Mouse (Mus musculus): ENCODE measurements at regions not wholly inside any gene's neighbourhood (a gene's known extent, or its start where the extent isn't known, plus 50 kb on each side); places are given as distances from the start of the nearest gene placed in this dataset.
"Not testable (repeated sequence)": the region's sequence is repeated elsewhere in the genome, so short reads cannot be mapped to it uniquely, and the experiment has no call there.

DNA sequence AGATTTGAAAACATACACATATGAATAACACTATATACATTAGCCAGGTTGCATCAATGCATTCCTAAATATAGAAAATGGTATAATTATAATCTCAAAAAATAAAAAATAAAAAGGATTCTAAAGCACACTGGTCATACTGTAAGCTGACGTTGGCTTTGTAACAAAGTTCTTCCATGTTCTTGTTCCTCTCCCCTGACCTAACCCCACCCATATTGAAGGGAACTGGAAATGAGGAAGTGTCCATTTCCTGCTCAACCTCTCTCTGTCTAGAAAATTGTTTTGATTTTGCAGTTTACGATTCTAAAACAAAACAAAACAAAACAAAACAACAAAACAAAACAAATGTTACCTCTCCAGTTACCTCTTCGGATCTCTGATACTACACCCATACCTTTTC, 427.5 kb upstream of the Dab2 start:
- 88% methylated on average over 3 of the region's 3 CpGs for WGBS
- H3K4me3 ChIP-seq (ENCODE audit: low read depth, low read length) = no peak overlapping the region
- no peak overlapping the region for H3K9ac ChIP-seq (ENCODE audit: low read depth, low read length)
- ATAC-seq (ENCODE audit: low read depth) (no peak), DNase-seq (ENCODE audit: low spot score) (no peak)
- no peaks in the 10 kb centered on the region for H3K9me3 ChIP-seq (ENCODE audit: control insufficient read depth, low read length)
- H3K4me2 ChIP-seq (ENCODE audit: low read depth, low read length) = no peak overlapping the region
- H3K27ac ChIP-seq (replicated peaks; ENCODE audit: low read depth, low read length) = no peak overlapping the region
- peaks cover 6% of the 10 kb centered on the region; the same call in 1 of the 2 replicates for H3K4me1 ChIP-seq (ENCODE audit: control insufficient read depth, insufficient read depth, low read length)
- no peaks in the 10 kb centered on the region for H3K27me3 ChIP-seq (replicated peaks; ENCODE audit: control insufficient read depth, insufficient read depth, low read length)
- no peaks in the 10 kb centered on the region for H3K36me3 ChIP-seq (ENCODE audit: control insufficient read depth, insufficient read depth, low read length)

DNA sequence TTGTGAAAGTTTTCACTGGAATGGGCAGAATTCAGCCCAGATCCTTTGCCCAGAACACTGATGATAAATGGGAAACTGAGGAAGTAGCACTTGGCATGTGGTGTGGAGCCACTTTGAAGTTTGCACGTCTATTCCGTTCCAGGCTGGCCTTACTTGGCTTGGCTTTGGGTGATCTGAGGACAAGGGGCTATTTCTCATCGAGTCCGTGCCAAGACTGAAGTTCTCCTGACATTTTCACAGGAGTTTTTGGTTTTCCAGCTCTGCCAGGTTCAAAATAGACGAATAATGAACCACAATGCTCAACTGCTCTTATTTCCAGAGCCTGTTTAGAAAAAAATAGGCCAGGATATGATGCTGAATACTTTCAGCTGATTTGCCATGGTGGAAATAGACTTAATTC, 421.8 kb upstream of the Dab2 start:
- H3K27me3 ChIP-seq (replicated peaks; ENCODE audit: control insufficient read depth, insufficient read depth, low read length) = no peaks in the 10 kb centered on the region
- H3K9ac ChIP-seq (ENCODE audit: low read depth, low read length) = no peak overlapping the region
- H3K4me2 ChIP-seq (ENCODE audit: low read depth, low read length) = no peak overlapping the region
- H3K4me1 ChIP-seq (ENCODE audit: control insufficient read depth, insufficient read depth, low read length) = no peaks in the 10 kb centered on the region
- DNase-seq (ENCODE audit: low spot score) = no peak
- no peak overlapping the region for H3K27ac ChIP-seq (replicated peaks; ENCODE audit: low read depth, low read length)
- H3K4me3 ChIP-seq (ENCODE audit: low read depth, low read length) = no peak overlapping the region
- H3K9me3 ChIP-seq (ENCODE audit: control insufficient read depth, low read length) = no peaks in the 10 kb centered on the region
- no peak for ATAC-seq (ENCODE audit: low read depth)
- H3K36me3 ChIP-seq (ENCODE audit: control insufficient read depth, insufficient read depth, low read length) = no peaks in the 10 kb centered on the region
- WGBS = 87% methylated on average over 5 of the region's 5 CpGs

DNA sequence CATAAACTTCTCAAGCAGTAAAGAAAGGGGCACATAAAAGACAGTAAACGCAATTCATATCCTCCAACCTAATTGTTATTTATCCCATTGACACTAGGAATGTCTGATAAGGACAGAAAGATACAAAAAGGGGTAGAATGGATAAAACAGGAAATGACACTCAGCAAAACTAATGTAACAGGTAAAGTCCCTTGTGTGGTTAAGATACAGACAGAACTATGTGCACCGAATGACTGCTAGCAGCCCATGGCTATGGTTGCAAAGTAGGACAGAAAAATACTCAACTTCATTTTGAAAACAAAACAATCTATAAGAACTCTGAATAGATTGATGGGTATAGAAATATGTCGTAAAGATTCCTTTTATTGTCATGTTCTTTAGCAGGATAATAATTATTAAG, 408.4 kb upstream of the Dab2 start:
- 85% methylated on average over 3 of the region's 3 CpGs for WGBS
- ATAC-seq (ENCODE audit: low read depth) (no peak), DNase-seq (ENCODE audit: low spot score) (no peak)
- Histone ChIP-seq H3K27ac (replicated peaks; ENCODE audit: low read depth, low read length) (no peak overlapping the region), H3K9ac (ENCODE audit: low read depth, low read length) (no peak overlapping the region), H3K27me3 (replicated peaks; ENCODE audit: control insufficient read depth, insufficient read depth, low read length) (no peaks in the 10 kb centered on the region), H3K9me3 (ENCODE audit: control insufficient read depth, low read length) (no peaks in the 10 kb centered on the region), H3K4me2 (ENCODE audit: low read depth, low read length) (no peak overlapping the region), H3K36me3 (ENCODE audit: control insufficient read depth, insufficient read depth, low read length) (no peaks in the 10 kb centered on the region), H3K4me3 (ENCODE audit: low read depth, low read length) (no peak overlapping the region), H3K4me1 (ENCODE audit: control insufficient read depth, insufficient read depth, low read length) (no peaks in the 10 kb centered on the region)

DNA sequence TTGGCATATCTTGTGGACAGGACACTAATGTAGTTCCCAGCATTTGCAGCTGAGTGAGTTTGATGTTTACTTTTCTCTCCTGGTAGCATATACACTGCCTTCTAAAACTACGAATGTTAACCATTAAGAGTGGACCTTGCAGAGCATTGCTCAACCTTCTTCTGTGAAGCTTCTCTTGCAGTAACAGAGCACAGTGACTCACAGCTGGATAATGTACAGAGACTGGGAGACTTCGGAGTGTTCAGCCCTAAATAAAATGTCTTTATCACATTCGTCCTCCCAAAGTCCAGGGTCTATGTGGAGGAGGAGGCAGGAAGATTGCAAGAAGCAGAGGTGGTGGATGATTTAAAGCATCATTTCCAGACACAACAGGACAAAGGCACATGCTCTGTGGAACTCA, 407.6 kb upstream of the Dab2 start:
- no peaks in the 10 kb centered on the region for H3K9me3 ChIP-seq (ENCODE audit: control insufficient read depth, low read length)
- no peak overlapping the region for H3K27ac ChIP-seq (replicated peaks; ENCODE audit: low read depth, low read length)
- no peak overlapping the region for H3K9ac ChIP-seq (ENCODE audit: low read depth, low read length)
- DNase-seq (ENCODE audit: low spot score) (no peak), ATAC-seq (ENCODE audit: low read depth) (no peak)
- H3K4me3 ChIP-seq (ENCODE audit: low read depth, low read length) = no peak overlapping the region
- H3K27me3 ChIP-seq (replicated peaks; ENCODE audit: control insufficient read depth, insufficient read depth, low read length) = no peaks in the 10 kb centered on the region
- 84% methylated on average over 3 of the region's 3 CpGs for WGBS
- no peak overlapping the region for H3K4me2 ChIP-seq (ENCODE audit: low read depth, low read length)
- H3K36me3 ChIP-seq (ENCODE audit: control insufficient read depth, insufficient read depth, low read length) = no peaks in the 10 kb centered on the region
- no peaks in the 10 kb centered on the region for H3K4me1 ChIP-seq (ENCODE audit: control insufficient read depth, insufficient read depth, low read length)

DNA sequence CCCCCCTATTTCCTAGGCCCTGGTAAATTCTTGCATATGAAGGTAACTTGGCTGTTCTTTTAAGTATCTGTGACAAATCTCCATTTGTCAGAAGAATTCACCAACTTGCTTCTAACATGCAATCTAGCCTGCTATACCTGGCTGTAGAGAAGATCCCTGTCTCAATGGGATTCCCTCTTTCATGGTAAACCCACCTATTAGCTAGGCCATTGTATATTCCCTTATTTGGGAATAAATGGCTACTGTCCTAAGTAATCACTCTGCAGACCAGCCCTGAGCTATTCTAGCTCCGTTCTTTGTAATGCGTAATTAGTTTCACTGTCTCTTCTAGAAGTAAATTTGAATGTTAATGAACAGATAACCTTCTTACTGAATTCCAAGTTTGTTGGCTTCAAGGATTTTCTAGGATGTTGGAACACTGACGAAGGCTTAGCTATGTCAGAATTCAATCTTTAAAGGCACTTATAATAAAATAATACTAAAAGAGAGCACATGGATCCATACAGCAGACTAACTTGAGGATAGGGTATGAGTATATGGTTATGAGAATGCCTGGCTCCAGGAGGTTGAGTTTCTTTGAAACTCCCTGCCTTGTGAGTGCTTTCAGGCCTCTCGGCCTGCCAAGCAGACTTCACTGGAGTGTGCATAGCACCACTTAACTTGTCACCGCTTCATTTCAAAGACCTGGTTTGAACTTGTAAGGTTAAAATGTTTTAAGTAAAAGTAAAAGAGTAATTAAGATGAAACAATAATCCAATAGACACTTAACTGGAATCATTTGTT, 403.7 kb upstream of the Dab2 start:
- WGBS = 84% methylated on average over 5 of the region's 5 CpGs
- H3K4me3 ChIP-seq (ENCODE audit: low read depth, low read length); H3K9ac ChIP-seq (ENCODE audit: low read depth, low read length); H3K27ac ChIP-seq (replicated peaks; ENCODE audit: low read depth, low read length); DNase-seq (ENCODE audit: low spot score); H3K27me3 ChIP-seq (replicated peaks; ENCODE audit: control insufficient read depth, insufficient read depth, low read length); H3K4me1 ChIP-seq (ENCODE audit: control insufficient read depth, insufficient read depth, low read length); H3K4me2 ChIP-seq (ENCODE audit: low read depth, low read length); H3K9me3 ChIP-seq (ENCODE audit: control insufficient read depth, low read length); H3K36me3 ChIP-seq (ENCODE audit: control insufficient read depth, insufficient read depth, low read length); ATAC-seq (ENCODE audit: low read depth): not testable (repeated sequence)

DNA sequence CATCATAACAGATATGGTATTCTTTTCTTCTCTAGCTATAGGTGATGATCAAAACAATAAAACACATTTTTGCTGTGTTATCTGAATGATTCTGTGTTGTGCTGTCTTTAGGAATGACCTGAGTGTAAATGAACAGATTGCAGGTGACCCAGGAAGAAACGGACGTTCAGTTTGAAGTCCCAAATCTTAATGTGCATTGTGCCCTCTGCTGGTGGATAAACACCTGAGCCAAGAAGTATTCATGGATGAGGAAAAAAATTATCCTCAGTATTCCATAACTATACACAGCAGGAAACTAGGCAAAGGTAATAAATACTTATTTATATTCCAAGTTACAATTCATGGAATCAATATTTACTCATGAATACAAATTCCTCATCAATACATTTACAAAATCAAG, 384.3 kb upstream of the Dab2 start:
- Histone ChIP-seq H3K36me3 (ENCODE audit: control insufficient read depth, insufficient read depth, low read length) (no peaks in the 10 kb centered on the region), H3K27me3 (replicated peaks; ENCODE audit: control insufficient read depth, insufficient read depth, low read length) (no peaks in the 10 kb centered on the region), H3K9me3 (ENCODE audit: control insufficient read depth, low read length) (no peaks in the 10 kb centered on the region), H3K4me1 (ENCODE audit: control insufficient read depth, insufficient read depth, low read length) (no peaks in the 10 kb centered on the region), H3K4me3 (ENCODE audit: low read depth, low read length) (no peak overlapping the region), H3K4me2 (ENCODE audit: low read depth, low read length) (no peak overlapping the region), H3K27ac (replicated peaks; ENCODE audit: low read depth, low read length) (no peak overlapping the region), H3K9ac (ENCODE audit: low read depth, low read length) (no peak overlapping the region)
- DNase-seq (ENCODE audit: low spot score) = peak; percentile 68
- 4% methylated on average over 2 of the region's 2 CpGs for WGBS
- ATAC-seq (ENCODE audit: low read depth) = no peak

DNA sequence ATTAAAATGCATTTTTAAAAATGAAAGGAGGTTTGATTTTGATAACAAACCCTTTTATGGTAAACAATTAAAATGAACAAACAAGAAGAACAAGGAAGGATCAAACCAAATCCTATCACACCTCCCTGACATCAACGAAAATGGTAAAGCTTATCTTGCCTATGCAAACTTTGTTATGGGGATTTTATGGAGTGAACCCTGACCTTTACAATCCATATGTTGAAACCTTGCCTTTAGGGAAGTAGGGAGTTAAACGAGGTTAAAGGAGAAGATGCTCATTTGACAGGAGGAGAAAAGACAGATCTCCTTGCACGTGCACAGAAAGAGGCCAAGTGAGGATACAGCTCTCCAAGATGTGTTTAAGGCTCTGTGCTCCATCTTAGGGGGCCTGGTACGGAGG, 379.5 kb upstream of the Dab2 start:
- H3K9ac ChIP-seq (ENCODE audit: low read depth, low read length) = no peak overlapping the region

DNA sequence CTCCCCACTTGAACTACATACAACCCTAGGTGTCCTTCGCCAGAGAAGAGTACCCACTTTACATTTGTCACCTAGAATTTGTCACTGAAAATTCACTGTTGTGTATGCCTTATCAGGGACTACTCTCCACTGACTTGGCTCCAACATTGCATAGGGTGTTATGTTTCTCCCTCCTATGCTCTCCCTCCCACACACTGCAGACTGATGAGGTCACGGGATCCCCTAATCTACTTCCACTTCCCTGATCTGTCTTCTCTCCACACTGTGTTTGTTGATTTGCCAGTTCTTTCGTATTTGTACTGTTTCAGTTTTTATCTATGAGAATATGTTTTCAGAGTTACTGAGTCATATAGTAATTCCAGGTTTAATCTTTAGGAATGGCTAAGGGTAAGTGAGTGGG, 371.8 kb upstream of the Dab2 start:
- ATAC-seq (ENCODE audit: low read depth) (no peak), DNase-seq (ENCODE audit: low spot score) (no peak)

More for the DNA sequence above, 379.5 kb upstream of the Dab2 start:
- Histone ChIP-seq H3K4me2 (ENCODE audit: low read depth, low read length) (no peak overlapping the region), H3K4me3 (ENCODE audit: low read depth, low read length) (no peak overlapping the region), H3K27ac (replicated peaks; ENCODE audit: low read depth, low read length) (no peak overlapping the region), H3K9me3 (ENCODE audit: control insufficient read depth, low read length) (no peaks in the 10 kb centered on the region), H3K27me3 (replicated peaks; ENCODE audit: control insufficient read depth, insufficient read depth, low read length) (no peaks in the 10 kb centered on the region), H3K36me3 (ENCODE audit: control insufficient read depth, insufficient read depth, low read length) (no peaks in the 10 kb centered on the region), H3K4me1 (ENCODE audit: control insufficient read depth, insufficient read depth, low read length) (no peaks in the 10 kb centered on the region)
- no peak for DNase-seq (ENCODE audit: low spot score)
- ATAC-seq (ENCODE audit: low read depth) = no peak
- 57% methylated on average over 4 of the region's 4 CpGs for WGBS

DNA sequence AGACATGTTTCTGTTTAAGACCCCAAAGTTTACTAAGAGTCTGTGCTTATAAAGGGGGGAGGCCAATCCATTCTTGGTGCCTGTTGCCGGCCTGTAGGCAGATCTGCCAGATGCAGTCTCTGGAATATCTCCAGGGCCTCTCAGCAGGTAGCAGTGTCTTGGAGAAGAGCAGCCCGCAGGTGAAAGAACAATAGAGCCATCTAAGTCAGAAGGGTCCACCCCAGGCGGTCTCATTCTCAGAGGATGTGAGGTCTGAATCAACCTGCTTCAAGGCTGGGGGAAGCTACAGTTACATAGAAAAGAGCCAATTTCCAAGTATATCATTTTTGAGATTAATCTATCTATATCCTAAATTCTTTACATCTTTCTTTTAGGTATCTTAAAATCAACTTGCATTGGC, 366.0 kb upstream of the Dab2 start:
- no peak overlapping the region for H3K4me2 ChIP-seq (ENCODE audit: low read depth, low read length)
- H3K9me3 ChIP-seq (ENCODE audit: control insufficient read depth, low read length) = no peaks in the 10 kb centered on the region
- no peak overlapping the region for H3K9ac ChIP-seq (ENCODE audit: low read depth, low read length)
- no peak for ATAC-seq (ENCODE audit: low read depth)
- H3K27ac ChIP-seq (replicated peaks; ENCODE audit: low read depth, low read length) = no peak overlapping the region
- H3K4me1 ChIP-seq (ENCODE audit: control insufficient read depth, insufficient read depth, low read length) = no peaks in the 10 kb centered on the region
- no peaks in the 10 kb centered on the region for H3K36me3 ChIP-seq (ENCODE audit: control insufficient read depth, insufficient read depth, low read length)
- WGBS = 51% methylated on average over 3 of the region's 3 CpGs
- H3K4me3 ChIP-seq (ENCODE audit: low read depth, low read length) = no peak overlapping the region
- DNase-seq (ENCODE audit: low spot score) = no peak
- no peaks in the 10 kb centered on the region for H3K27me3 ChIP-seq (replicated peaks; ENCODE audit: control insufficient read depth, insufficient read depth, low read length)

More for the DNA sequence above, 371.8 kb upstream of the Dab2 start:
- Histone ChIP-seq H3K27me3 (replicated peaks; ENCODE audit: control insufficient read depth, insufficient read depth, low read length) (no peaks in the 10 kb centered on the region), H3K4me2 (ENCODE audit: low read depth, low read length) (no peak overlapping the region), H3K36me3 (ENCODE audit: control insufficient read depth, insufficient read depth, low read length) (no peaks in the 10 kb centered on the region), H3K9me3 (ENCODE audit: control insufficient read depth, low read length) (no peaks in the 10 kb centered on the region), H3K27ac (replicated peaks; ENCODE audit: low read depth, low read length) (no peak overlapping the region), H3K4me3 (ENCODE audit: low read depth, low read length) (no peak overlapping the region), H3K4me1 (ENCODE audit: control insufficient read depth, insufficient read depth, low read length) (no peaks in the 10 kb centered on the region), H3K9ac (ENCODE audit: low read depth, low read length) (no peak overlapping the region)
- 58% methylated on average over 3 of the region's 3 CpGs for whole genome bisulfite sequencing

Data from embryonic facial prominence, embryonic 14.5 days (tissue).